Mouse (Mus musculus) embryonic fibroblast, embryonic 13.5 days (primary cell): Measurements from ENCODE around the gene Ap2a1.

Experiments
- CTCF ChIP-seq: IDR thresholded peaks from 2 replicates; pipeline ENCODE4 v1.5.1; 2011; ENCODE audit warnings: mild to moderate bottlenecking, control low read depth, low read length, moderate library complexity, borderline replicate concordance; ENCODE audit not compliant: insufficient read depth
- POLR2A ChIP-seq: IDR thresholded peaks from 2 replicates; pipeline ENCODE4 v1.6.1; 2011; ENCODE audit warnings: low read depth, mild to moderate bottlenecking, control low read depth, low read length, moderate library complexity

DNA sequence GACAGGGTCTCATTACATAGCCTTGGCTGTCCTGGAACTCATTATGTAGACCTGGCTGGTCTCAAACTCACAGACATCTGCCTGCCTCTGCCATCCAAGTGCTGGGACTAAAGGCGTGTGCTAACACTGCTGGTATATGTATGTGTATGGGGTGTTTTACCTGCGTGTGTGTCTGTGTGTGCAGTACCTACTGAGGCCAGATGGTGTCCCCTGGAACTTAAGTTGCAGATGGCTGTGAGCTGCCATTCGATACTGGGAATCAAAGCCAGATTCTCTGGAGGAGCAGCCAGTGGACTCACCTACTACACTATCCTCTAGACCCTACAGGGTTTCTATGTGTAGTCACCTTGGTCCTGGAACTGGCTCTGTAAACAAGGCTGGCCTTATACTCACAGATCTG is 3.8 kb downstream of the Ap2a1 start:
- TF ChIP-seq POLR2A = no peak
- TF ChIP-seq CTCF = peak; percentile 42; the same call in 1 of the 2 replicates
